Mouse (Mus musculus): ENCODE results near the gene Rab30. TPM values are rescaled to one million over a fixed set of nuclear protein-coding genes. Genes with fewer than 3 reads are reported as not detected.
A peak's percentile ranks its signal among the peaks of the same experiment; 100 is the strongest.
"Not testable (repeated sequence)": the region's sequence is repeated elsewhere in the genome, so short reads cannot be mapped to it uniquely, and the experiment has no call there.

Gene Rab30
- polyA plus RNA-seq, 1 experiment from 2014 or later = 7.4 TPM

DNA sequence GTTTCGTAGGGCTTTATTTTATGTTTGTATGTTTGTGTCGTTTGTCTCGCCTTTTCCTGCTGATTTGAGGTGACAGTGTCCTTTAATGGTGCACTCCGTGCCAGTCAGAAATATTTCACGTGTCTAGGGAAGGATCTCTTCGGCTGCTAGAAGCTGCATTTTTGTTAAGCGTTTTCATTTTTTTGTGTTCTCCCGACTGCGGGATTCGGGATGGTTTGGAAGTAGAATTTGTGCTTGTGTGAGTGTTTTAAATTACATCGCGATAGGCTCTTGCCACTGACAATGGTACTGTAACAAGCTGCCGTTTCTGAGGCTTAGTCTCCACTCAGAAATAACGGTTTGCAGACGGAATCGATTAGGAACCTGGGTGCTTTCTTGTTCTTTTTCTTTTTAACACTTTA is 938 bp downstream of the Rab30 start:
- H3K4me1 ChIP-seq (ENCODE audit: insufficient read depth, low read length) = peaks cover 33% of the 10 kb centered on the region

DNA sequence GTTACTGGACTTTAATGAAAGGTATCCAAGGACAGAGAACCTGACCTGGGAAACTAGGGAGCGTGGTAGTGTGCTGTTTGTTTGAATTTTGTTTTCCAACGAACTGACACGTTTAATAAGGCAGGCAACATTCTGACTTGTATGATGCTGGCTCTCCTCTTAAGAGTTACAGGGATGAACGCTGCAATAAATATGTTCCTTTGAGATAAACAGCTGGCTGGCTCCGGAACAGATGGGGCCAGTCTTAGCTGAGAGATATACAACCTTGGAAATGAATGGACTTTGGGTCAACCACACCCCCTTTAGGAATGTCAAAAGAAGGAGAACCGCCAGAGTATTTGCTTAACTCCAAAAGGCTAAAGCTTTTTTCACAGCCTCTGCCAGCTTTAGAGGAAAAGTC is 1.4 kb downstream of the Rab30 start:
- ATAC-seq (ENCODE audit: low FRiP score, low TSS enrichment) = no peak
- Histone ChIP-seq H3K9me3 (ENCODE audit: low read length) (no peaks in the 10 kb centered on the region), H3K27me3 (ENCODE audit: insufficient read depth, low read length) (0 out of 2 replicates have a peak, but pooled peaks cover 5% of the 10 kb centered on the region), H3K4me2 (replicated peaks; ENCODE audit: low read depth, low read length) (peak overlapping the region; percentile 95), H3K36me3 (ENCODE audit: insufficient read depth, low read length) (peaks cover 6% of the 10 kb centered on the region), H3K9ac (replicated peaks; ENCODE audit: low read length) (peak overlapping the region; percentile 67; the same call in 1 of the 2 replicates), H3K4me1 (ENCODE audit: insufficient read depth, low read length) (peaks cover 30% of the 10 kb centered on the region), H3K4me3 (ENCODE audit: low read length) (peak overlapping the region; percentile 89), H3K27ac (ENCODE audit: low read length) (no peak overlapping the region)
- under 1% methylated on average over 6 of the region's 6 CpGs for WGBS

More for the DNA sequence above, 938 bp downstream of the Rab30 start:
- 0 out of 2 replicates have a peak overlapping the region, but pooled peaks have one; percentile 27 for H3K27ac ChIP-seq (ENCODE audit: low read length)
- no peak for ATAC-seq (ENCODE audit: low FRiP score, low TSS enrichment)
- H3K36me3 ChIP-seq (ENCODE audit: insufficient read depth, low read length) = peaks cover 9% of the 10 kb centered on the region
- H3K9me3 ChIP-seq (ENCODE audit: low read length) = no peaks in the 10 kb centered on the region
- H3K27me3 ChIP-seq (ENCODE audit: insufficient read depth, low read length) = 0 out of 2 replicates have a peak, but pooled peaks cover 5% of the 10 kb centered on the region
- peak overlapping the region; percentile 95 for H3K4me2 ChIP-seq (replicated peaks; ENCODE audit: low read depth, low read length)
- peak overlapping the region; percentile 89 for H3K4me3 ChIP-seq (ENCODE audit: low read length)
- H3K9ac ChIP-seq (replicated peaks; ENCODE audit: low read length) = peak overlapping the region; percentile 67
- WGBS = under 1% methylated on average over 16 of the region's 16 CpGs

DNA sequence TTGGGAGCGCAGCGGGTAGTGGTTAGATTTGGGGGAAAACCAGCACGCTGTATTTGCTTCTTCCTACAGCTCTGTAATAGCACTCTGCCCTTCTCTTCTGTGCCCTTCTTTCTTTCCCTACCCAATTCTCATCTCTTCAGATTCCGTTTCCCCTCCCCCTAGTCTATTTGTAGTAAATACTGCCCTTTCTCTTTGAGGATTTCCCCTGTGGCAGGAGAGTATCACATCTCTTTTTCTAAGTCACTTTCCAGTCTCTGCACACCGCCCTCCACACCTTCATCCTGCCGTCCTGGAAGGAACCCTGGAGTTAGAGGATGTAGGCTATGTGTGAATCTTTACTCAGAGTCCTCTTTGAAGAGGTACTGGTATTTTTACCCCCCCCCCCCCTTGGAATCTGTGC is 1.9 kb downstream of the Rab30 start:
- H3K9me3 ChIP-seq (ENCODE audit: low read length) = no peaks in the 10 kb centered on the region
- 13% methylated on average over 6 of the region's 6 CpGs for WGBS
- no peak overlapping the region for H3K9ac ChIP-seq (replicated peaks; ENCODE audit: low read length)
- peak overlapping the region; percentile 89 for H3K4me3 ChIP-seq (ENCODE audit: low read length)
- no peak for ATAC-seq (ENCODE audit: low FRiP score, low TSS enrichment)
- H3K27me3 ChIP-seq (ENCODE audit: insufficient read depth, low read length) = 0 out of 2 replicates have a peak, but pooled peaks cover 5% of the 10 kb centered on the region
- H3K36me3 ChIP-seq (ENCODE audit: insufficient read depth, low read length) = 0 out of 2 replicates have a peak, but pooled peaks cover 2% of the 10 kb centered on the region
- H3K27ac ChIP-seq (ENCODE audit: low read length) = no peak overlapping the region
- H3K4me1 ChIP-seq (ENCODE audit: insufficient read depth, low read length) = peaks cover 26% of the 10 kb centered on the region
- peak overlapping the region; percentile 95 for H3K4me2 ChIP-seq (replicated peaks; ENCODE audit: low read depth, low read length)

DNA sequence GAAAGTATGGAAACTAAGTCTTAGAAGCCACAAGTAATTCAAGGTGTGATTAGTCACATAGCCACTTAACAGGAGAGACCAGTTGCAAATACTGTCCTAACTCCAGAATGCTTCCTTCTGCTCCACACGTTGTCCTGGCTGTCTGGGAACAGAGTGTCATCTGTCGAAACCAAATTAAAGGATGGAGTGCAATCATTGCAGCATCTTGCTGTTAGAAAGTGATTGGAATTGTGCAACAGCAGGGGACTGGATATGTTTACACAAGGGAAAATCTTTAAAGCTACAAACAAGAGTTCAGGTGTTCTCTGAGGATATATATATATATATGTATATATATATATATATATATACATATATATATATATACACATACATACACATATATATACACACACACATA is 9.0 kb downstream of the Rab30 start:
- no peaks in the 10 kb centered on the region for H3K36me3 ChIP-seq (ENCODE audit: insufficient read depth, low read length)
- no peaks in the 10 kb centered on the region for H3K9me3 ChIP-seq (ENCODE audit: low read length)
- H3K9ac ChIP-seq (replicated peaks; ENCODE audit: low read length) = no peak overlapping the region
- H3K4me3 ChIP-seq (ENCODE audit: low read length) = no peak overlapping the region
- H3K27ac ChIP-seq (ENCODE audit: low read length) = no peak overlapping the region
- no peaks in the 10 kb centered on the region for H3K4me1 ChIP-seq (ENCODE audit: insufficient read depth, low read length)
- no peak for ATAC-seq (ENCODE audit: low FRiP score, low TSS enrichment)
- WGBS = 66% methylated on average over 2 of the region's 2 CpGs
- no peak overlapping the region for H3K4me2 ChIP-seq (replicated peaks; ENCODE audit: low read depth, low read length)
- H3K27me3 ChIP-seq (ENCODE audit: insufficient read depth, low read length) = no peaks in the 10 kb centered on the region

DNA sequence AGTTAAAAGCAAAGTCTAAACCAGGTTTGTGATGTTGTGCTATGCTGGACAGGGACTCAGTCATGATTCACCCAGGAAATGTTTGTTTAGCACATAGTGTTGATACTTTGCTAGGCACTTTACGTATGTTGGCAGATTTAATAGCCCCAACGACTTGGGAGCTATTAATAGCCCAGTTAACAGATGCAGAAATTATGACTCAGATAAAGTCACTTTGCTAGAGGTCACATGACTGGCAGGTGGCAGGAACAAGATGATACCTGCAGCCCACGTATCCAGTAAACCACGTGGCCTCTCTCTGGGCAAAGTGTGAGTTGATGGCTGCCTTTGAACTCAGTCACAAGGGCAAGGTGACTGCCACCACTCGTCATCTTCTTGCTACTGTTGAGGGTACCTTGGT is 16.7 kb downstream of the Rab30 start:
- H3K27me3 ChIP-seq (ENCODE audit: insufficient read depth, low read length) = no peaks in the 10 kb centered on the region
- H3K4me3 ChIP-seq (ENCODE audit: low read length) = no peak overlapping the region
- no peaks in the 10 kb centered on the region for H3K9me3 ChIP-seq (ENCODE audit: low read length)
- H3K4me2 ChIP-seq (replicated peaks; ENCODE audit: low read depth, low read length) = no peak overlapping the region
- no peaks in the 10 kb centered on the region for H3K4me1 ChIP-seq (ENCODE audit: insufficient read depth, low read length)
- WGBS = 57% methylated on average over 5 of the region's 5 CpGs
- H3K9ac ChIP-seq (replicated peaks; ENCODE audit: low read length) = no peak overlapping the region
- H3K27ac ChIP-seq (ENCODE audit: low read length) = no peak overlapping the region
- no peak for ATAC-seq (ENCODE audit: low FRiP score, low TSS enrichment)
- no peaks in the 10 kb centered on the region for H3K36me3 ChIP-seq (ENCODE audit: insufficient read depth, low read length)

DNA sequence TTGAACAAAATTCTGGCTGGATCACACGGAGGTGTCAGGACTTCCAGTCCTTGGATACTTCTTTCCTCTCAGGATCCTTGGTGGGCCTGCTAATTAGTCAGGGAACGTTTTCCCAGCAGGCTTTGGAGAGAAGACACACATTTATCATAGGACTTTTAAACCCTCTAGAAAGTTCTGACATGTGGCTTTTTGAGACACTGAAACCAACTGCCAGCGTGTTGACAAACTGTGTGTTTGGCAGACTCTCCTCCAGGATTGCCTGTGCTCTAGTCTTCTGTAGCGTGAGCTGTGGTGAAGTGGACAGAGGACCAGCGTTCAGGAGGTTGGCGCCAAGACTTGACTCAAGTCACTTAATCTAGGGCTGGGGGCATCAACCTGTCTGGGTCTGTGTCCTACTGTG is 19.2 kb downstream of the Rab30 start:
- no peaks in the 10 kb centered on the region for H3K9me3 ChIP-seq (ENCODE audit: low read length)
- no peak for ATAC-seq (ENCODE audit: low FRiP score, low TSS enrichment)
- H3K27me3 ChIP-seq (ENCODE audit: insufficient read depth, low read length) = no peaks in the 10 kb centered on the region
- H3K27ac ChIP-seq (ENCODE audit: low read length) = no peak overlapping the region
- 77% methylated on average over 6 of the region's 6 CpGs for WGBS
- H3K9ac ChIP-seq (replicated peaks; ENCODE audit: low read length) = no peak overlapping the region
- peaks cover 3% of the 10 kb centered on the region; the same call in 1 of the 2 replicates for H3K4me1 ChIP-seq (ENCODE audit: insufficient read depth, low read length)
- H3K4me3 ChIP-seq (ENCODE audit: low read length) = no peak overlapping the region
- no peaks in the 10 kb centered on the region for H3K36me3 ChIP-seq (ENCODE audit: insufficient read depth, low read length)
- no peak overlapping the region for H3K4me2 ChIP-seq (replicated peaks; ENCODE audit: low read depth, low read length)

DNA sequence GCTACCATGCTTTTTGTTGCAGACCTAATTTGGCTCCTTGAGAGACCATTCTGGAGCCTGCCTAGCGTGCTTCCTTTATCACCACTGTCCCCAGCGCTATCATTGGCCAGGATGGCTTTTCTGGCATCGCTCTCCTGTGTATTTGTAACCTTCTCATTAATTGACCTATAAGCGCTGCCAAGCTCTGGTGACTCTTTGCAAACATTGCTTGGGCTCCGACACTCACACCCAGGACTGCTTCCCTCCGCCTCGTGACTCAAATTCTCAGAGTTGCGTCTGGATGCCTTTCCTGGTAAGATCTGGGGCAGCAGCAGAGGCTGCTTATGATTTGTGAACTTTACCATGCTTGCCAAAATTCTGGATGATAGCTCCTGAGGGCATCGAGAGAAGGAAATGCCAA is 19.8 kb downstream of the Rab30 start:
- Histone ChIP-seq H3K36me3 (ENCODE audit: insufficient read depth, low read length) (no peaks in the 10 kb centered on the region), H3K4me1 (ENCODE audit: insufficient read depth, low read length) (peaks cover 6% of the 10 kb centered on the region; the same call in 1 of the 2 replicates), H3K4me2 (replicated peaks; ENCODE audit: low read depth, low read length) (no peak overlapping the region), H3K9me3 (ENCODE audit: low read length) (no peaks in the 10 kb centered on the region), H3K27ac (ENCODE audit: low read length) (no peak overlapping the region), H3K4me3 (ENCODE audit: low read length) (no peak overlapping the region), H3K27me3 (ENCODE audit: insufficient read depth, low read length) (no peaks in the 10 kb centered on the region), H3K9ac (replicated peaks; ENCODE audit: low read length) (no peak overlapping the region)
- no peak for ATAC-seq (ENCODE audit: low FRiP score, low TSS enrichment)
- WGBS = 70% methylated on average over 9 of the region's 9 CpGs

DNA sequence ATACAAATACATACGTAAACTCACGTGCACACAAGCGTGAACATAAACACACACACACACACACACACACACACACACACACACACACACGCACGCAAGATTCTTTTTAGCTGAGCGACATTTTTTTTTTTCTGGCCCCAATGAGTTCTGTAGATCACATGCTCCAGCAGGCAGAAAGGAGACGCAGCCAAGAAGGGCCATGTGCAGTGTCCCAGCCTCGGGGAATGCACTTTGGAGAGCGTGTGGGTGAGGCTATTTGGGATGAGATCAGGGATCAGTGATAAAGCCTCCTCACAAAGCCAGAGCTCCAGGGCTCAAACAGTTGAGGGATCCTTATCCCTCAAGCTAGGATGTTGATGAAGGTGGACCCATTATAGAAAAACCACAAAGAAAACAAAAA is 24.0 kb downstream of the Rab30 start:
- 60% methylated on average over 9 of the region's 9 CpGs for WGBS
- ATAC-seq (ENCODE audit: low FRiP score, low TSS enrichment) = peak; percentile 35; the same call in 1 of the 2 replicates

DNA sequence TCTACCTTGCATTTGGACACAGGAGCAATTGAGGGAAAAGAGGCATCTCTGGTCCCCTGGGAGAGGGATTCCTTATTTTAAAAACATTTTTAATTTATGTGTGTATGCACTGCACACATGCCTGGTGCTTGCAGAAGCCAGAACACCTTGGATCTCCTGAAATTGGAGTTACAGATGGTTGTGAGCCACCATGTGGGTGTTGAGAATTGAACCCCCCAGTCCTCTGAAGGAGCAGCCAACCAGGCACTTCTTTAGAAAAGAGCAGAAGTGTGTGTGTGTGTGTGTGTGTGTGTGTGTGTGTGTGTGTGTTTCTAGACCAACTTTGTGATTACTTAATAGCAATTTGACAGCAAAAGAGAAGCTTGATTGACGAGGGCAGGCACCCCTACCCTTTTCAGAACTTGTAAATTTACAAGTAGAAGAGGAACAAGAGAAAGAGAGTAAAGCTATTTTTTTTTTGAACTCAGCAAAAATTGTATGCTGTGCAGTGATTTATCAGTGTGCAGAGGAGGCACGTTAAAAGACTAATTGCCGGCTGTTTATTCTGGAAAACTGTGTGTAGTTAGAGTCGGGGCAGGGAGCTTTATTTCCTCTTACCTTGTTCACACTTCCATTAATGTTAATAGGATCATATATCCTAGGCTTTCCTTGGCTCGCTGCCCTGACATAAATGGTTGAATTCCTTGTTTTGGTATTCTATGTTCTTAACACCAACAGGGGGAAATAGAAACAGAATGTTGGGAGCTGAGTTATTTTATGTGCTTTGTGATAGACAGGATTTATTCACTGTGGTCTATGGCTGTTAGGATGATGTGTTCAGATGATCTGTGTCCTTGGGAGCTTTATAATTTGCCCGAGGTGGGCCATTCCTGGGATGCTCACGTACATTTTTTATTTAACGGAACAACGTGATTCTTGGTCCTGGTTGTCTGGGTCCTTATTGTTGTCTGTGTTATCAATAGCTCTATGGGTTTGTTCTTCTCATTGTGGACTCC is 25.0 kb downstream of the Rab30 start:
- ATAC-seq (ENCODE audit: low FRiP score, low TSS enrichment) = peak; percentile 39; the same call in 1 of the 2 replicates
- H3K4me1 ChIP-seq (ENCODE audit: insufficient read depth, low read length) = peaks cover 22% of the 10 kb centered on the region; the same call in 1 of the 2 replicates
- H3K27me3 ChIP-seq (ENCODE audit: insufficient read depth, low read length) = no peaks in the 10 kb centered on the region
- H3K9me3 ChIP-seq (ENCODE audit: low read length) = no peaks in the 10 kb centered on the region
- WGBS = 32% methylated on average over 9 of the region's 9 CpGs
- H3K27ac ChIP-seq (ENCODE audit: low read length) = no peak overlapping the region
- no peak overlapping the region for H3K4me3 ChIP-seq (ENCODE audit: low read length)
- H3K4me2 ChIP-seq (replicated peaks; ENCODE audit: low read depth, low read length) = no peak overlapping the region
- H3K9ac ChIP-seq (replicated peaks; ENCODE audit: low read length) = no peak overlapping the region
- H3K36me3 ChIP-seq (ENCODE audit: insufficient read depth, low read length) = no peaks in the 10 kb centered on the region

More for the DNA sequence above, 24.0 kb downstream of the Rab30 start:
- Histone ChIP-seq H3K4me3 (ENCODE audit: low read length) (no peak overlapping the region), H3K36me3 (ENCODE audit: insufficient read depth, low read length) (no peaks in the 10 kb centered on the region), H3K27ac (ENCODE audit: low read length) (no peak overlapping the region), H3K9me3 (ENCODE audit: low read length) (no peaks in the 10 kb centered on the region), H3K4me1 (ENCODE audit: insufficient read depth, low read length) (peaks cover 22% of the 10 kb centered on the region; the same call in 1 of the 2 replicates), H3K27me3 (ENCODE audit: insufficient read depth, low read length) (no peaks in the 10 kb centered on the region), H3K4me2 (replicated peaks; ENCODE audit: low read depth, low read length) (no peak overlapping the region), H3K9ac (replicated peaks; ENCODE audit: low read length) (no peak overlapping the region)

DNA sequence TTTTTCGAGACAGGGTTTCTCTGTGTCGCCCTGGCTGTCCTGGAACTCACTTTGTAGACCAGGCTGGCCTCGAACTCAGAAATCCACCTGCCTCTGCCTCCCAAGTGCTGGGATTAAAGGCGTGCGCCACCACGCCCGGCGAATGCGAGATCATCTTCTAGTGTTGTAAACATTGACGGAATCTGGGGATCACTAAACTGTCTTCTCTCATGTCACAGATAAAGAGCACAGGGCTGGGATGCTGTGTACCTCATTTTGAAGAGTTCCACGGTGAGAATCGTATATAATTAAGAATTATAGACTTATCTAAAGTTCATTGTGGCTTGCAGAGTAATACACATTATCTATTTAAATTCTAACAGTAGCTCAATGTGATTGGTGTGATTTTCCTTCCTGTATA is 26.7 kb downstream of the Rab30 start:
- H3K9ac ChIP-seq (replicated peaks; ENCODE audit: low read length); ATAC-seq (ENCODE audit: low FRiP score, low TSS enrichment); H3K4me3 ChIP-seq (ENCODE audit: low read length); H3K36me3 ChIP-seq (ENCODE audit: insufficient read depth, low read length); H3K27ac ChIP-seq (ENCODE audit: low read length); H3K9me3 ChIP-seq (ENCODE audit: low read length); H3K4me2 ChIP-seq (replicated peaks; ENCODE audit: low read depth, low read length); H3K27me3 ChIP-seq (ENCODE audit: insufficient read depth, low read length): not testable (repeated sequence)
- 91% methylated on average over 11 of the region's 12 CpGs for WGBS
- peaks cover 22% of the 10 kb centered on the region; the same call in 1 of the 2 replicates for H3K4me1 ChIP-seq (ENCODE audit: insufficient read depth, low read length)

Data from kidney, embryonic 16.5 days (tissue).